In the genomic region with DNA sequence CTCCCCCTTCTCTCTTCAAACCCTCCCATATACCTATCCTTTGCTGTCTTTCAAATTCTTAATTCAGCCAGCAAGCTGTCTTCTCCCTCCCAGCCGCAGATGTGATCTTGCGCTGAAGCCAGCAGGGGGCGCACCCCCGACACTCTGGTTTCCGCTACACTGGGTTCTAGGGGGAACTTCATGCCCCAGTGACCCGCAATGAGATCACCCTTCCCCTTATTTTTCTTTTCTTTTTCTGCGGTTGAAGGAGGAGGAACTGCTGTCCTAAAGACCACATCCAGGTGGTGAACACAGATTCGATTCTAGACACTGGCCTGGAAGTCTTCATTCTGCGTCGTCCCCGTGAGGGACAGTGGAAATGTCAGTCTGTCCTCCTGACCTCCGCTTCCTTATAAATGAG, we compare ENCODE assay signal across 7 mouse cellular contexts. TPM values are rescaled to one million over a fixed set of nuclear protein-coding genes. Genes with fewer than 3 reads are reported as not detected.
DNase-seq lines count a peak whose midpoint lies in the region; ATAC-seq and TF ChIP-seq lines count a peak whose summit lies in the region.

No protein-coding gene starts in this region.

- no peak overlapping the region for H3K4me3 ChIP-seq in midbrain, embryonic 14.5 days (replicated peaks; ENCODE audit: low read depth, low read length)
- no peak overlapping the region for H3K4me3 ChIP-seq in midbrain, embryonic 13.5 days (replicated peaks)
- no peak overlapping the region for H3K4me3 ChIP-seq in spleen, adult 2 months (ENCODE audit: extremely low read depth, insufficient read depth, insufficient read length)

- no peak for ATAC-seq in midbrain, embryonic 14.5 days (ENCODE audit: low FRiP score, low TSS enrichment)
- ATAC-seq in midbrain, embryonic 13.5 days: no peak

- H3K27ac ChIP-seq in midbrain, embryonic 14.5 days (replicated peaks; ENCODE audit: low read depth, low read length): no peak overlapping the region
- H3K27ac ChIP-seq in midbrain, embryonic 13.5 days: no peak overlapping the region
- peak overlapping the region; percentile 68 for H3K27ac ChIP-seq in spleen, adult 2 months (ENCODE audit: insufficient read depth, low read length)

- no peaks in the 10 kb centered on the region for H3K9me3 ChIP-seq in midbrain, embryonic 14.5 days (ENCODE audit: control insufficient read depth, low read length)
- H3K9me3 ChIP-seq in midbrain, embryonic 13.5 days: no peaks in the 10 kb centered on the region

- H3K9ac ChIP-seq in midbrain, embryonic 14.5 days (replicated peaks; ENCODE audit: low read length): no peak overlapping the region
- no peak overlapping the region for H3K9ac ChIP-seq in midbrain, embryonic 13.5 days (replicated peaks)

- 50% methylated on average over 12 of the region's 12 CpGs for WGBS in midbrain, embryonic 14.5 days
- 50% methylated on average over 12 of the region's 12 CpGs for WGBS in midbrain, embryonic 13.5 days
- WGBS in spleen, adult 2 months: 6% methylated on average over 12 of the region's 12 CpGs

- TF ChIP-seq POLR2A in spleen, adult 2 months (IDR thresholded peaks at IDR 0.05; ENCODE audit: low read depth, low read length): no peak

- no peaks in the 10 kb centered on the region for H3K4me1 ChIP-seq in midbrain, embryonic 14.5 days (ENCODE audit: control insufficient read depth, insufficient read depth, low read length)
- H3K4me1 ChIP-seq in midbrain, embryonic 13.5 days (replicated peaks): peaks cover 3% of the 10 kb centered on the region; the same call in 1 of the 2 replicates
- H3K4me1 ChIP-seq in spleen, adult 2 months (ENCODE audit: control insufficient read depth, insufficient read depth, insufficient read length): peaks cover 25% of the 10 kb centered on the region; the same call in 1 of the 2 replicates

- TF ChIP-seq CTCF in spleen, adult 2 months (IDR thresholded peaks at IDR 0.05; ENCODE audit: extremely low read depth, insufficient read depth, insufficient read length, insufficient replicate concordance): peak; percentile 86

- DNase-seq in midbrain, embryonic 14.5 days: peak; percentile 60
- DNase-seq in adrenal gland, adult 18-20 months (ENCODE audit: low spot score in 2 of 2): peak; percentile 38 to 69
- DNase-seq in forelimb bud, embryonic 11.5 days (ENCODE audit: low read depth, low spot score): peak; percentile 38
- DNase-seq in kidney, postnatal 36 days: peak; percentile 51 to 78
- DNase-seq in lung, postnatal 10 days: peak; percentile 63
- DNase-seq in spleen, adult 2 months (ENCODE audit: low read depth in 1 of 2, low spot score in 2 of 2): peak; percentile 85 to 87

- H3K27me3 ChIP-seq in midbrain, embryonic 14.5 days (ENCODE audit: control insufficient read depth, insufficient read depth, low read length): no peaks in the 10 kb centered on the region
- H3K27me3 ChIP-seq in midbrain, embryonic 13.5 days: no peaks in the 10 kb centered on the region
- no peaks in the 10 kb centered on the region for H3K27me3 ChIP-seq in spleen, adult 2 months (ENCODE audit: control insufficient read depth, insufficient read depth, low read length)

- H3K36me3 ChIP-seq in midbrain, embryonic 14.5 days (ENCODE audit: control insufficient read depth, insufficient read depth, low read length): no peaks in the 10 kb centered on the region
- no peaks in the 10 kb centered on the region for H3K36me3 ChIP-seq in midbrain, embryonic 13.5 days
- H3K36me3 ChIP-seq in spleen, adult 2 months (ENCODE audit: control insufficient read depth, insufficient read depth, low read length): peaks cover 23% of the 10 kb centered on the region

- H3K4me2 ChIP-seq in midbrain, embryonic 14.5 days (ENCODE audit: low read length): no peak overlapping the region
- H3K4me2 ChIP-seq in midbrain, embryonic 13.5 days (replicated peaks): no peak overlapping the region

RNA-seq across cellular contexts. Expression of a gene that starts 31.3 kb away (rescaled TPM):
- 0.66 and 0.70 TPM in 2 replicates for polyA plus RNA-seq in midbrain, embryonic 14.5 days (2014; fragmentation: Nextera tagmentation; extraction: Ambion mirVana)
- 0.31 and 0.32 TPM in 2 replicates for polyA plus RNA-seq in midbrain, embryonic 13.5 days (2015; fragmentation: Nextera tagmentation; extraction: Ambion mirVana)
- total RNA-seq in adrenal gland, adult 18-20 months (2021): 1 to 10 TPM; 1.1 to 3.2 TPM
- 54.3 and 61.0 TPM in 2 replicates for polyA plus RNA-seq in spleen, adult 2 months (2012; rRNA removed)

Comparison
In these comparisons a context has a peak if more than half of its experiments do, and no peak if none do; other contexts are left out.
1. RNA of a gene that starts 31.3 kb away (polyA plus RNA-seq): 54.3 to 61.0 TPM in spleen, adult 2 months; 0.66 to 0.70 TPM in midbrain, embryonic 14.5 days and 0.31 to 0.32 TPM in midbrain, embryonic 13.5 days; every median in the first group is over 10 times any median in the second.
2. Peak in every context shown above with its lines, with median percentiles within 50 percentile points of each other: DNase-seq.